Mouse (Mus musculus): ENCODE measurements around the gene Cacna1d. TPM values are rescaled to one million over a fixed set of nuclear protein-coding genes. Genes with fewer than 3 reads are reported as not detected.
A peak's percentile ranks its signal among the peaks of the same experiment; 100 is the strongest.

The Cacna1d gene
- total and polyA plus RNA-seq, 2 experiments from 2014 or later: 6.1 to 27.6 TPM

- no peaks in the 10 kb centered on the region for H3K36me3 ChIP-seq (ENCODE audit: insufficient read depth, low read length)
- no peak for TF ChIP-seq CTCF (IDR thresholded peaks at IDR 0.05; ENCODE audit: low read depth)
- no peak overlapping the region for H3K4me3 ChIP-seq (ENCODE audit: low read length)
- no peak for DNase-seq (ENCODE audit: low spot score)
- ATAC-seq: no peak
- no peak overlapping the region for H3K27ac ChIP-seq
- H3K27me3 ChIP-seq (ENCODE audit: insufficient read depth, low read length): no peaks in the 10 kb centered on the region
- H3K9me3 ChIP-seq (ENCODE audit: low read length): no peaks in the 10 kb centered on the region
- no peak overlapping the region for H3K9ac ChIP-seq (replicated peaks; ENCODE audit: low read length)
- no peak overlapping the region for H3K4me2 ChIP-seq (ENCODE audit: low read depth, low read length)
- 92% methylated on average over 13 of the region's 13 CpGs for WGBS
- no peaks in the 10 kb centered on the region for H3K4me1 ChIP-seq (ENCODE audit: insufficient read depth, low read length)
Measured at GRCm38 (mm10) chr14:30242166-30242817, 249.0 kb downstream of the Cacna1d start.

- DNase-seq (ENCODE audit: low spot score) (no peak), ATAC-seq (no peak)
- Histone ChIP-seq H3K27ac (no peak overlapping the region), H3K9me3 (ENCODE audit: low read length) (no peaks in the 10 kb centered on the region), H3K4me2 (ENCODE audit: low read depth, low read length) (no peak overlapping the region), H3K27me3 (ENCODE audit: insufficient read depth, low read length) (no peaks in the 10 kb centered on the region), H3K9ac (replicated peaks; ENCODE audit: low read length) (no peak overlapping the region), H3K4me3 (ENCODE audit: low read length) (no peak overlapping the region), H3K4me1 (ENCODE audit: insufficient read depth, low read length) (no peaks in the 10 kb centered on the region), H3K36me3 (ENCODE audit: insufficient read depth, low read length) (no peaks in the 10 kb centered on the region)
- no peak for TF ChIP-seq CTCF (IDR thresholded peaks at IDR 0.05; ENCODE audit: low read depth)
- WGBS: 77% methylated on average over 7 of the region's 7 CpGs
Measured at GRCm38 (mm10) chr14:30240916-30241515, 250.2 kb downstream of the Cacna1d start.

GRCm38 (mm10) chr14:30238807-30239206, 252.4 kb downstream of the Cacna1d start:
- Histone ChIP-seq H3K27ac (no peak overlapping the region), H3K27me3 (ENCODE audit: insufficient read depth, low read length) (no peaks in the 10 kb centered on the region), H3K4me1 (ENCODE audit: insufficient read depth, low read length) (no peaks in the 10 kb centered on the region), H3K9ac (replicated peaks; ENCODE audit: low read length) (no peak overlapping the region), H3K9me3 (ENCODE audit: low read length) (no peaks in the 10 kb centered on the region), H3K4me2 (ENCODE audit: low read depth, low read length) (no peak overlapping the region), H3K36me3 (ENCODE audit: insufficient read depth, low read length) (no peaks in the 10 kb centered on the region), H3K4me3 (ENCODE audit: low read length) (no peak overlapping the region)
- ATAC-seq: no peak
- 77% methylated on average over 5 of the region's 5 CpGs for WGBS
- TF ChIP-seq CTCF (IDR thresholded peaks at IDR 0.05; ENCODE audit: low read depth): no peak
- DNase-seq (ENCODE audit: low spot score): no peak

GRCm38 (mm10) chr14:30225161-30225560, 266.1 kb downstream of the Cacna1d start:
- H3K4me3 ChIP-seq (ENCODE audit: low read length): no peak overlapping the region
- no peak overlapping the region for H3K27ac ChIP-seq
- 80% methylated on average over 5 of the region's 5 CpGs for WGBS
- DNase-seq (ENCODE audit: low spot score): no peak
- TF ChIP-seq CTCF (IDR thresholded peaks at IDR 0.05; ENCODE audit: low read depth): no peak
- ATAC-seq: no peak
- no peak overlapping the region for H3K4me2 ChIP-seq (ENCODE audit: low read depth, low read length)
- no peaks in the 10 kb centered on the region for H3K9me3 ChIP-seq (ENCODE audit: low read length)
- no peaks in the 10 kb centered on the region for H3K36me3 ChIP-seq (ENCODE audit: insufficient read depth, low read length)
- no peaks in the 10 kb centered on the region for H3K27me3 ChIP-seq (ENCODE audit: insufficient read depth, low read length)
- no peak overlapping the region for H3K9ac ChIP-seq (replicated peaks; ENCODE audit: low read length)
- no peaks in the 10 kb centered on the region for H3K4me1 ChIP-seq (ENCODE audit: insufficient read depth, low read length)

GRCm38 (mm10) chr14:30222101-30222500, 269.2 kb downstream of the Cacna1d start:
- Histone ChIP-seq H3K9me3 (ENCODE audit: low read length) (no peaks in the 10 kb centered on the region), H3K9ac (replicated peaks; ENCODE audit: low read length) (no peak overlapping the region), H3K4me1 (ENCODE audit: insufficient read depth, low read length) (no peaks in the 10 kb centered on the region), H3K4me3 (ENCODE audit: low read length) (no peak overlapping the region), H3K27me3 (ENCODE audit: insufficient read depth, low read length) (no peaks in the 10 kb centered on the region), H3K27ac (no peak overlapping the region), H3K4me2 (ENCODE audit: low read depth, low read length) (no peak overlapping the region), H3K36me3 (ENCODE audit: insufficient read depth, low read length) (no peaks in the 10 kb centered on the region)
- ATAC-seq (no peak), DNase-seq (ENCODE audit: low spot score) (no peak)
- no peak for TF ChIP-seq CTCF (IDR thresholded peaks at IDR 0.05; ENCODE audit: low read depth)
- 93% methylated on average over 6 of the region's 6 CpGs for WGBS

GRCm38 (mm10) chr14:30219851-30220250, 271.4 kb downstream of the Cacna1d start:
- H3K27me3 ChIP-seq (ENCODE audit: insufficient read depth, low read length): no peaks in the 10 kb centered on the region
- no peak overlapping the region for H3K9ac ChIP-seq (replicated peaks; ENCODE audit: low read length)
- no peaks in the 10 kb centered on the region for H3K36me3 ChIP-seq (ENCODE audit: insufficient read depth, low read length)
- H3K9me3 ChIP-seq (ENCODE audit: low read length): no peaks in the 10 kb centered on the region
- H3K4me3 ChIP-seq (ENCODE audit: low read length): no peak overlapping the region
- 81% methylated on average over 4 of the region's 4 CpGs for WGBS
- no peak overlapping the region for H3K27ac ChIP-seq
- DNase-seq (ENCODE audit: low spot score): no peak
- no peaks in the 10 kb centered on the region for H3K4me1 ChIP-seq (ENCODE audit: insufficient read depth, low read length)
- no peak for TF ChIP-seq CTCF (IDR thresholded peaks at IDR 0.05; ENCODE audit: low read depth)
- ATAC-seq: no peak
- no peak overlapping the region for H3K4me2 ChIP-seq (ENCODE audit: low read depth, low read length)

GRCm38 (mm10) chr14:30218114-30218513, 273.1 kb downstream of the Cacna1d start:
- Histone ChIP-seq H3K4me2 (ENCODE audit: low read depth, low read length) (no peak overlapping the region), H3K27ac (peak overlapping the region; percentile 8; the same call in 1 of the 2 replicates), H3K27me3 (ENCODE audit: insufficient read depth, low read length) (no peaks in the 10 kb centered on the region), H3K4me3 (ENCODE audit: low read length) (no peak overlapping the region), H3K4me1 (ENCODE audit: insufficient read depth, low read length) (no peaks in the 10 kb centered on the region), H3K36me3 (ENCODE audit: insufficient read depth, low read length) (no peaks in the 10 kb centered on the region), H3K9me3 (ENCODE audit: low read length) (no peaks in the 10 kb centered on the region), H3K9ac (replicated peaks; ENCODE audit: low read length) (no peak overlapping the region)
- ATAC-seq: peak; percentile 74
- DNase-seq (ENCODE audit: low spot score): peak; percentile 41
- WGBS: 66% methylated on average over 3 of the region's 3 CpGs
- TF ChIP-seq CTCF (IDR thresholded peaks at IDR 0.05; ENCODE audit: low read depth): no peak

Measured in hindbrain, postnatal 0 days (tissue).